Mouse (Mus musculus) ES-E14 (cell line): Measurements from ENCODE around the gene Dnaja1. TPM values are rescaled to one million over a fixed set of nuclear protein-coding genes. Genes with fewer than 3 reads are reported as not detected.

Experiments
- DNase-seq: peaks from one replicate; pipeline ENCODE4 v3.0.0-alpha.2; 2013; ENCODE audit warnings: low read depth, low spot score
- H3K27ac ChIP-seq: 2 replicates; pipeline ENCODE4 v1.5.1; 2012; ENCODE audit warnings: low read depth, mild to moderate bottlenecking, low read length, moderate library complexity, mixed read lengths; ENCODE audit not compliant: poor library complexity, insufficient read depth, severe bottlenecking
- H3K36me3 ChIP-seq: 2 replicates; pipeline ENCODE4 v1.6.1; 2012; ENCODE audit warnings: mild to moderate bottlenecking, low read length, moderate library complexity, mixed read lengths; ENCODE audit not compliant: control insufficient read depth, poor library complexity, insufficient read depth, severe bottlenecking
- H3K4me1 ChIP-seq, 2 experiments: fragments of 150-350 bp in 1 of 2; sonication (generic) in 1 of 2; 2 replicates each; pipeline ENCODE4 v1.6.1; 2012; ENCODE audit warnings: low read length in 2 of 2, mild to moderate bottlenecking in 1 of 2, mixed read lengths in 1 of 2; ENCODE audit not compliant: control insufficient read depth in 2 of 2, insufficient read depth in 2 of 2, poor library complexity in 1 of 2
- H3K4me3 ChIP-seq, 2 experiments: fragments of 150-350 bp in 1 of 2; sonication (generic) in 1 of 2; 2 replicates each; pipeline ENCODE4 v1.5.1; 2012; ENCODE audit warnings: low read length in 2 of 2, low read depth in 1 of 2, mild to moderate bottlenecking in 1 of 2, mixed read lengths in 1 of 2; ENCODE audit not compliant: insufficient read depth in 1 of 2, poor library complexity in 1 of 2, severe bottlenecking in 1 of 2
- H3K9ac ChIP-seq: 2 replicates; pipeline ENCODE4 v1.6.1; 2012; ENCODE audit warnings: low read depth, mild to moderate bottlenecking, low read length, mixed read lengths; ENCODE audit not compliant: poor library complexity, insufficient read depth, severe bottlenecking
- H3K9me3 ChIP-seq: fragments of 150-350 bp; sonication (generic); 2 replicates; pipeline ENCODE4 v1.6.1; 2012; ENCODE audit warnings: low read depth, mild to moderate bottlenecking, low read length; ENCODE audit not compliant: control insufficient read depth, insufficient read depth
- CHD2 ChIP-seq: IDR thresholded peaks from 2 replicates; pipeline ENCODE4 v1.6.1; 2014; ENCODE audit warnings: mild to moderate bottlenecking, low read depth, low read length, inconsistent platforms
- HCFC1 ChIP-seq: IDR thresholded peaks from 2 replicates; pipeline ENCODE4 v1.6.1; 2012; ENCODE audit warnings: low read length, inconsistent platforms, borderline replicate concordance; ENCODE audit not compliant: insufficient read depth
- MAFK ChIP-seq: IDR thresholded peaks from 2 replicates; pipeline ENCODE4 v1.6.1; 2014; ENCODE audit warnings: mild to moderate bottlenecking, low read depth, low read length, inconsistent platforms; ENCODE audit not compliant: insufficient read depth
- ZC3H11A ChIP-seq: IDR thresholded peaks from 2 replicates; pipeline ENCODE4 v1.6.1; 2012; ENCODE audit warnings: low read depth, mild to moderate bottlenecking, inconsistent platforms, low read length, borderline replicate concordance
- ZNF384 ChIP-seq: IDR thresholded peaks from 2 replicates; pipeline ENCODE4 v1.6.1; 2012; ENCODE audit warnings: low read depth, low read length, inconsistent platforms
- in situ Hi-C, 2 experiments: fragments of 600-800 bp; cut with MboI; formaldehyde crosslinking; loops; one replicate each; pipeline ENCODE4 v1.15.1; 2025; ENCODE audit warnings: low sequenced_read_pairs in 2 of 2, inconsistent platforms in 1 of 2; ENCODE audit not compliant: unreplicated experiment in 2 of 2
- total RNA-seq: library from RNA; depleted of rRNA; stranded (reverse); fragments of 300-350 nt; gene quantifications from 2 replicates; pipeline ENCODE4 v1.2.3, GENCODE M21; 2012

Dnaja1 gene
- total RNA-seq, 1 experiment: 139 TPM

GRCm38 (mm10) chr4:40697059-40697458 lies 24.9 kb upstream of the Dnaja1 start:
- no peak overlapping the region for H3K9ac ChIP-seq
- DNase-seq: no peak
- H3K27ac ChIP-seq: no peak overlapping the region
- in situ Hi-C loops: loop anchor here (25.0 kb wide), 2 partner anchors 410 to 560 kb away; partner anchors contain the start of genes Aco1 (in 2 of the 2) and Ndufb6 (in 1 of the 2)
- peaks cover 8% of the 10 kb centered on the region; the same call in 1 of the 2 replicates for H3K36me3 ChIP-seq
- H3K9me3 ChIP-seq: no peaks in the 10 kb centered on the region
- H3K4me1 ChIP-seq: peaks cover 2 to 3% of the 10 kb centered on the region in 2 experiments; a peak in 2 of 4 replicates
- TF ChIP-seq ZNF384: no peak
- no peak for TF ChIP-seq MAFK
- no peak for TF ChIP-seq HCFC1
- no peak for TF ChIP-seq ZC3H11A
- no peak for TF ChIP-seq CHD2
- no peak overlapping the region for H3K4me3 ChIP-seq

DNA sequence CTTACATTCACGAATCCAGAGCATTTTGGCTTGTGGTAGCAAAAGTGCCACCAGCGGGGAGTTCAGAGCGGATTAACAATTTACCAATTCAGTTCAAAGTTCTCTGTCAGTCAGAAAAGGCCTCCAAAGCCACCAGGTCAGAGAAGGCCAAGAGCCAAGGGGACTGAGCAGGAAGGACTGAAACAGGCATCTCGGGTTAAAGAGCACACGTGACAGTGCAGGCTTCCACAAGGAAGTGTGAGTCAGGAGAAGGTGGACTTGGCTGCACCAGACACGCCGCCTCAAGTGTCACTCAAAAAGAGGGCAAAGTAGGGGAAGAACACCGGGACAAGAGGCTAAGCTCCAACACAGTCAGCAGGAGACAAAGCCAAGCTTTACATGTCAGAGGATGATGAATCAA lies 21.7 kb upstream of the Dnaja1 start:
- H3K9me3 ChIP-seq: no peaks in the 10 kb centered on the region
- no peak overlapping the region for H3K4me3 ChIP-seq
- no peak for TF ChIP-seq HCFC1
- TF ChIP-seq MAFK: no peak
- TF ChIP-seq ZC3H11A: no peak
- DNase-seq: no peak
- in situ Hi-C loops: no loop called here
- no peak overlapping the region for H3K27ac ChIP-seq
- H3K9ac ChIP-seq: no peak overlapping the region
- no peaks in the 10 kb centered on the region for H3K36me3 ChIP-seq
- peaks cover 10 to 13% of the 10 kb centered on the region in 2 experiments; a peak in 3 of 4 replicates for H3K4me1 ChIP-seq

DNA sequence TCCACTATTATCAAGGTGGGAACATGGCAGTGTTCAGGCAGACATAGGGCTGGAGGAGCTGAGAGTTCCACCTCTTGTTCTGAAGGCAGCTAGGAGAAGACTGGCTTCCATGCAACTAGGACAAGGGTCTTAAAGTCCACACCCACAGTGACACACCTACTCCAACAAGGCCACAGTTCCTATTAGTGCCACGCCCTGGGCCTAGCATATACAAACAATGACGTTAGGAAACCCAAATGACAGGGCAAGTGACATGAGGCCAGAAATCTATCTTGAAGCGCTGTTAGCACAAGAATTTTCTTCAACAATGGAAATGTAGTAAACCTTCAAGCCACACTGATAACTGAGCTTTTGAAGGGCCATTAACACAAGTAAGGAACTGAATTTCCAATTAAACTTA lies 20.2 kb upstream of the Dnaja1 start:
- Histone ChIP-seq H3K9me3 (no peaks in the 10 kb centered on the region), H3K4me3 (peak overlapping the region in 1 of 2 experiments; percentile 96; a peak in 1 of 4 replicates), H3K27ac (no peak overlapping the region), H3K36me3 (no peaks in the 10 kb centered on the region), H3K9ac (no peak overlapping the region), H3K4me1 (peaks cover 10 to 13% of the 10 kb centered on the region in 2 experiments; a peak in 3 of 4 replicates)
- in situ Hi-C loops: no loop called here
- TF ChIP-seq HCFC1 (no peak), MAFK (no peak), ZC3H11A (no peak), ZNF384 (no peak), CHD2 (no peak)
- DNase-seq: no peak

DNA sequence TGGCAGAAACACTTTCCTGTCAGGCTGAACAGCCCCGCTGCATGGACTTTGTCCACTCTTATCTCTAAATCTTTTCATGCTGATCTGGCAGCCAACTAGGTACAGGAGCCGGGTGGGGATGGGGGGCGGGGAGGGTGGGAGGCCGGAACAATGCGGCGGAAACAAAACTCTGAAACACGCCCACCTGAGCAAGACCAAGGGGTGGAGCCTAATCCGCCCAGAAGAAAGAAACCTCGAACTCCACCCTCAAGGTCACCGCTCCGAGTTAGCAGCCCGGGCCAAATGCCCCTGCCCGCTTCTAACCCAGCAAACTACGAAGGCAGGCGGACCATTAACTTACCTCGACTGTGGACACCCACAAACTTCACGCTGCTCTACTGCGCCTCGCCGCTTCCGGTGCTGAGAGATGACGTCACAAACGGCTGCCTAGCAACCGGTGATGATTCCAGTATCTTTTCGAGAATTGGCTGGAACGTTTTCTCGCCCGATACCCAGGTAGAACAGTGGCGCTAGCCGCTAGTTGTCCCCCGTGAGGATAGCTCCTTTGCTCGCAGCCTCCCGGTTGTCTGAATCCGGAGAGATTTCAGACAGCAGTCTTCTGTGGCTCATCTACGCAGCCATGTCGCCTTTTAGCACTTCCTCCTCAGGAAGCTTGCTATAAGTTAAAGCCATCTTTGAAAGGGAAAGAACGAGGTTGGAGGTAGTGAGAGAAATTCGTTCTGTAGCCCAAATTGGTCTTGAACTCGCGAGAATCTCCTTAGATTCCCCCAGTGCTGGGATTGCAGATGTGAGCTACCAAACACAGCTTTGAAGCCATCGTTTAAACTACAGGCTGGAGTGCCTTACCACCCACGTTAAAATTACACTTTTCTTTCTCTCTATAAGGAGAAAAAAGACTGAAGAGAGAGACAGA lies 18.9 kb upstream of the Dnaja1 start, which contains the start of gene Aptx:
Aptx (minus strand) TSS at position 398 of the 913 bp plus-strand sequence.
- peak within 1 kb of the TSS; percentile 94 for H3K27ac ChIP-seq
- H3K36me3 ChIP-seq: no peaks in the 10 kb centered on the region
- peaks cover 10 to 13% of the 10 kb centered on the region in 2 experiments; a peak in 3 of 4 replicates for H3K4me1 ChIP-seq
- peak; percentile 95 for DNase-seq
- TF ChIP-seq MAFK (no peak), HCFC1 (peak; percentile 76), CHD2 (peak; percentile 78), ZC3H11A (no peak)
- H3K4me3 ChIP-seq: peak within 1 kb of the TSS; percentile 89 to 96
- in situ Hi-C loops: no loop called here
- peak within 1 kb of the TSS; percentile 84 for H3K9ac ChIP-seq
- no peaks in the 10 kb centered on the region for H3K9me3 ChIP-seq
